Mouse (Mus musculus) cerebellum, postnatal 10 days (tissue): ENCODE results near the gene Rab33a.
A peak's percentile ranks its signal among the peaks of the same experiment; 100 is the strongest.

ENCODE experiments used
- DNase-seq, 2 experiments: peaks; one replicate each; pipeline ENCODE4 v3.0.0; 2021; ENCODE audit warnings: mixed read lengths in 2 of 2

Gene Rab33a

GRCm38 (mm10) chrX:48518808-48519548 lies at the start of gene Rab33a:
Rab33a (plus strand) TSS chrX:48519285.
- DNase-seq = peak; percentile 62 to 65

GRCm38 (mm10) chrX:48481095-48481494 lies 38.0 kb upstream of the Rab33a start:
- DNase-seq = no peak

- no peak for DNase-seq
These were observed 37.4 kb upstream of the Rab33a start for GRCm38 (mm10) chrX:48481687-48482086.

GRCm38 (mm10) chrX:48493763-48494162 lies 25.3 kb upstream of the Rab33a start:
- no peak for DNase-seq

- peak; percentile 87 to 95 for DNase-seq
These were observed 5.8 kb upstream of the Rab33a start, which contains the start of gene Aifm1 for GRCm38 (mm10) chrX:48513166-48513807. Aifm1 (minus strand) TSS chrX:48513563.

- DNase-seq = no peak
These were observed 5.3 kb upstream of the Rab33a start for GRCm38 (mm10) chrX:48513824-48514223.

GRCm38 (mm10) chrX:48518211-48518807 lies 776 bp upstream of the Rab33a start:
- DNase-seq = peak; percentile 73 to 81

GRCm38 (mm10) chrX:48519549-48520085 lies 532 bp downstream of the Rab33a start:
- DNase-seq = peak; percentile 46

GRCm38 (mm10) chrX:48521651-48522050 lies 2.6 kb downstream of the Rab33a start:
- peak in 1 of 2 experiments; percentile 9 for DNase-seq

GRCm38 (mm10) chrX:48523512-48523911 lies 4.4 kb downstream of the Rab33a start:
- DNase-seq = peak in 1 of 2 experiments; percentile 40

- no peak for DNase-seq
These were observed 6.2 kb downstream of the Rab33a start for GRCm38 (mm10) chrX:48525332-48525731.

GRCm38 (mm10) chrX:48525866-48526265 lies 6.8 kb downstream of the Rab33a start:
- peak; percentile 36 to 52 for DNase-seq

- DNase-seq = no peak
These were observed 7.3 kb downstream of the Rab33a start for GRCm38 (mm10) chrX:48526435-48526834.

- peak; percentile 82 to 87 for DNase-seq
These were observed 13.1 kb downstream of the Rab33a start for GRCm38 (mm10) chrX:48532175-48532574.
